Mouse (Mus musculus) stomach, embryonic 14.5 days (tissue): ENCODE measurements at regions not wholly inside any gene's neighbourhood (a gene's known extent, or its start where the extent isn't known, plus 50 kb on each side); places are given as distances from the start of the nearest gene placed in this dataset.

Source experiments
- ATAC-seq: fragments of 200-750 bp; cut with Nextera tagmentation; 2 replicates; pipeline ENCODE4 v1.8.0; 2017; ENCODE audit warnings: low read depth, moderate TSS enrichment; ENCODE audit not compliant: insufficient number of reproducible peaks, insufficient read depth, low FRiP score
- H3K27ac ChIP-seq: fragments of 300-500 bp; sonication (generic); 2 replicates; pipeline ENCODE4 v1.5.1; 2014; ENCODE audit warnings: mild to moderate bottlenecking, low read length, moderate library complexity, mixed read lengths
- H3K27me3 ChIP-seq: fragments of 300-500 bp; sonication (generic); 2 replicates; pipeline ENCODE4 v1.6.1; 2014; ENCODE audit warnings: low read length, control low read depth, mixed read lengths; ENCODE audit not compliant: control insufficient read depth, insufficient read depth
- H3K36me3 ChIP-seq: fragments of 300-500 bp; sonication (generic); 2 replicates; pipeline ENCODE4 v1.6.1; 2014; ENCODE audit warnings: mild to moderate bottlenecking, control low read depth, low read length, moderate library complexity, mixed read lengths; ENCODE audit not compliant: control insufficient read depth, insufficient read depth
- H3K4me1 ChIP-seq: fragments of 300-500 bp; sonication (generic); 2 replicates; pipeline ENCODE4 v1.6.1; 2014; ENCODE audit warnings: low read length, control low read depth, mixed read lengths; ENCODE audit not compliant: control insufficient read depth, insufficient read depth
- H3K4me2 ChIP-seq: fragments of 300-500 bp; sonication (generic); replicated peaks from 2 replicates; pipeline ENCODE4 v1.6.1; 2014; ENCODE audit warnings: low read depth, low read length, control low read depth
- H3K4me3 ChIP-seq: fragments of 300-500 bp; sonication (generic); 2 replicates; pipeline ENCODE4 v1.5.1; 2014; ENCODE audit warnings: low read depth, low read length, control low read depth
- H3K9ac ChIP-seq: fragments of 300-500 bp; sonication (generic); replicated peaks from 2 replicates; pipeline ENCODE4 v1.6.1; 2014; ENCODE audit warnings: low read depth, mild to moderate bottlenecking, control low read depth, low read length, moderate library complexity, mixed read lengths
- H3K9me3 ChIP-seq: fragments of 300-500 bp; sonication (generic); 2 replicates; pipeline ENCODE4 v1.6.1; 2016; ENCODE audit warnings: low read depth, low read length, control low read depth; ENCODE audit not compliant: control insufficient read depth
- WGBS: fragments of 180-500 bp; shearing (Covaris S2); extraction: QIAGEN DNeasy Blood & Tissue Kit; methylation state at CpG from one replicate; pipeline ENCODE4 v1.1.7; 2014; 5-methylcytosine and 5-hydroxymethylcytosine counted together

DNA sequence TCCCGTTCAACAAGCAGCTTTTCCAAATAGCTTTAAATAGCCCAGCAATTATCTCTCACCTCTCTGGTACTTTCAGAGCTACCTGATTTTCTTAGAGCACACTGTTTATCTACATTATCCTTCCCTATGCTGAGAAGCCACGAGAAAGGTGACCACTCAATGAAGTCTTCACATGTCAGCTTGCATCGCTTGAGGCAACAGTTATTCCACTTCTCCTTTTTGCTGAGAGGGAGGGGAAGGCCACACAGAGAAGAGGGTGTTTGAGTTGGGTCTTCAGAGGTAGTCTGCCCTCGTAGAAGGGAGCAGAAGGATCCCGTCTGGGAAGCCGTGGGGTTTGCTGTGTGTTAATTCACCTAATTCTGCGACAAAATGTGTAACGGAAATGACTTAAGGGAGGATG lies 106.3 kb upstream of the Arid2 start:
- Histone ChIP-seq H3K27me3 (no peaks in the 10 kb centered on the region), H3K4me3 (no peak overlapping the region), H3K9ac (no peak overlapping the region), H3K9me3 (no peaks in the 10 kb centered on the region), H3K4me1 (no peaks in the 10 kb centered on the region), H3K27ac (no peak overlapping the region), H3K4me2 (no peak overlapping the region), H3K36me3 (no peaks in the 10 kb centered on the region)
- whole genome bisulfite sequencing: 88% methylated on average over 8 of the region's 8 CpGs
- ATAC-seq: no peak

DNA sequence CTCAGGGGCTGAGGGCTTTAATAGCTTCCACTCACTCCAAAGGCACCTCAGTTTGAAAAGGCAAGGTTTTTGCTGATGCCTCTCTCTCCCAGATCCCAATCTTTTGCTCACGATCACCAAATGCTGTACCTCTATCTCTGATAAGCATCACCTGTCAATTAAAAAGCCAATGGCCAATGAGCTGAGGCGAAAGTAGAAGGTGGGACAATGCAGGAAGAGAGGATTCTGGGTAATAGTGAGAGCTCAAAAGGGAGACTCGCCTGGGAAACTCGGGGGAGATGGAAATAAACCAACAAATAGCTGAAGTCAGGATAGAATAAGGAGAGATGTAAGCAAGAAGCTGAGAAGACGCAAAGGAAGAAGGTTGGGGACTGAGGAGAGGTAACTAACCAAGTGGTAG lies 105.0 kb upstream of the Arid2 start:
- ATAC-seq: no peak

DNA sequence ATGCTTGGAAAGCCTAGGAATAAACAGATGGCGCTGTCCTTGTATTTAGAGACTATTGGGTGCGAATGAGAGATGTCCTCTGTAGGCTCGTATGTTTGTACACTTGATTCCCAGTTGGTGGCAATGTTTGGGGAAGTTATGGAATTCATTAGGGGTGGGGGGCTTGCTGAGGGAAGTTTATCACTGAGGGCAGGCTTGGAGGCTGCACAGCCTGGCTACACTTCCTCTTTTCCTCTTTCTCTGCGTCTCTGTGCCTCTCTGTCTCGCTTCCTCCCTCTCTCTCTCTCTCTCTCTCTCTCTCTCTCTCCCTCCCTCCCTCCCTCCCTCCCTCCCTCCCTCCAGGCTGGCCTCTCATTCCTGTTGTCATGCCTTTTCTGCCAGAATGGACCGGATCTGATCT lies 104.2 kb upstream of the Arid2 start:
- ATAC-seq: no peak
- 73% methylated on average over 6 of the region's 6 CpGs for WGBS
- no peak overlapping the region for H3K27ac ChIP-seq

More for the DNA sequence above, 105.0 kb upstream of the Arid2 start:
- no peaks in the 10 kb centered on the region for H3K27me3 ChIP-seq
- no peaks in the 10 kb centered on the region for H3K9me3 ChIP-seq
- no peak overlapping the region for H3K27ac ChIP-seq
- H3K4me1 ChIP-seq: no peaks in the 10 kb centered on the region
- H3K36me3 ChIP-seq: no peaks in the 10 kb centered on the region
- H3K9ac ChIP-seq: no peak overlapping the region
- H3K4me2 ChIP-seq: no peak overlapping the region
- no peak overlapping the region for H3K4me3 ChIP-seq
- 85% methylated on average over 5 of the region's 5 CpGs for WGBS

DNA sequence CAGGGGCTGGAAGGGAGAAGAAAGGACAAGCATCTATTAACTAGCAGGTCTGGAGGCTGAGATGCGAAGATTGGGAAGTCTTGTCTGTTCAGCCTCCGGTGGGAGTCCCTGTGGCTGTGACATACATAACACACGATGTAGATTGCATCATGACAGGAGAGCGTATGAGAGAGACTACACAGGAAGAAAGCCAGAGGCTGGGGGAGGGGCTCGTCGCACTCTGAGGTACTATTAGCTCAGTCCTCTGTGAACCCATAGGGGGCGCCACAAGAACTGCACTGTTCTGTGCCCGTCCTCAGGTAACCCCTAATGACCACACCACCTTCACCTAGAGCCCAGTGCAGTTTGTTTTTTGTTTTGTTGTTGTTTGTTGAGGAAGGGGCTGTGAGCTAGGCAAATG lies 102.7 kb upstream of the Arid2 start:
- no peak for ATAC-seq

More for the DNA sequence above, 104.2 kb upstream of the Arid2 start:
- H3K4me1 ChIP-seq: no peaks in the 10 kb centered on the region
- no peaks in the 10 kb centered on the region for H3K9me3 ChIP-seq
- H3K4me2 ChIP-seq: no peak overlapping the region
- H3K4me3 ChIP-seq: no peak overlapping the region
- H3K27me3 ChIP-seq: no peaks in the 10 kb centered on the region
- no peak overlapping the region for H3K9ac ChIP-seq
- no peaks in the 10 kb centered on the region for H3K36me3 ChIP-seq

DNA sequence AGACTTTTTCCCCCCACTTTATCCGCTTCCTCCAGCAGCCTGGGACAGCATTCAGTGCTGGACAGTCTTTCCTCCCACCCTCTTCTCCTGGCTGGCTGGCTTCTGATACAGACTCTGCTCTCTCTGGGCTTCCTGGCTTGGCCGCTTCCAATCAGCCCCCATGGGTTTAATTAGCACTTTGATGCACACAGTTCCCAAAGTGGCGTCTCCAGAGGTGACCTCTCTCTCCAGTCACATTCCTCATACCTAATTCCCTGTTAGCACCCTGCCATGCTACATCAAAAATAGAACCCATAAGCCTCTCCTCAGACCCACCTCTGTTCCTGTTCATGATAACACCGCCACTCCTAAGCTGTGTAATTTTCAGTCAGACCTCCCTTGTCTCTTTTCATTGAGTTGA lies 101.9 kb upstream of the Arid2 start:
- ATAC-seq: no peak
- no peaks in the 10 kb centered on the region for H3K36me3 ChIP-seq
- no peaks in the 10 kb centered on the region for H3K9me3 ChIP-seq
- H3K27ac ChIP-seq: no peak overlapping the region
- no peak overlapping the region for H3K9ac ChIP-seq
- no peaks in the 10 kb centered on the region for H3K4me1 ChIP-seq
- WGBS: 55% methylated on average over 4 of the region's 4 CpGs
- H3K4me3 ChIP-seq: no peak overlapping the region
- no peak overlapping the region for H3K4me2 ChIP-seq
- no peaks in the 10 kb centered on the region for H3K27me3 ChIP-seq

More for the DNA sequence above, 102.7 kb upstream of the Arid2 start:
- Histone ChIP-seq H3K4me1 (no peaks in the 10 kb centered on the region), H3K27me3 (no peaks in the 10 kb centered on the region), H3K4me2 (no peak overlapping the region), H3K9ac (no peak overlapping the region), H3K27ac (no peak overlapping the region), H3K9me3 (no peaks in the 10 kb centered on the region), H3K4me3 (no peak overlapping the region), H3K36me3 (no peaks in the 10 kb centered on the region)
- WGBS: 70% methylated on average over 8 of the region's 8 CpGs

GRCm38 (mm10) chr15:96185901-96186300 lies 101.4 kb upstream of the Arid2 start:
- Histone ChIP-seq H3K4me1 (no peaks in the 10 kb centered on the region), H3K27ac (no peak overlapping the region), H3K27me3 (no peaks in the 10 kb centered on the region), H3K36me3 (no peaks in the 10 kb centered on the region), H3K9ac (no peak overlapping the region), H3K9me3 (no peaks in the 10 kb centered on the region), H3K4me3 (no peak overlapping the region), H3K4me2 (no peak overlapping the region)
- ATAC-seq: no peak
- 18% methylated on average over 5 of the region's 6 CpGs for WGBS

DNA sequence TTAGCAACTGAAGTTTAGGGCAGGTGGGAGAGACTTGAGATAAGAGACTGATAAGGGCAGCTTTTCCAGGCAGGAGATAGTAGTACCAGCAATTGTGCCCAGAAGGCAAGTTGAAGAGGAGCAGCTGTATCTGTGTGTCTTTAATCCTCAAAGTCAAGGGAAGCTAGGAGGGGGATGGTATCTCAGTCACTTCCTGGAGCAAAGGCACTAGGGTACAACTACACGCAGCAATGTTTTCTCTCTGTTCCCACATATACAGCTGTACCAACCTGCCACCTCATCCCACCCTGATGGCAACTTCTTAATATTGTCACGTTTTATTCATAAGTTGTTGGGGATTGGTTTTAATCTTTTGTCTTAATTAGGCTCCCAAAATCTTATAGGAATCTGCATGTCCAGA lies 97.8 kb upstream of the Arid2 start:
- no peak for ATAC-seq

GRCm38 (mm10) chr15:96197413-96197812 lies 89.9 kb upstream of the Arid2 start:
- no peak overlapping the region for H3K4me2 ChIP-seq
- H3K27me3 ChIP-seq: no peaks in the 10 kb centered on the region
- H3K4me1 ChIP-seq: no peaks in the 10 kb centered on the region
- WGBS: 75% methylated on average over 10 of the region's 10 CpGs
- H3K27ac ChIP-seq: no peak overlapping the region
- H3K9me3 ChIP-seq: no peaks in the 10 kb centered on the region
- H3K4me3 ChIP-seq: no peak overlapping the region
- ATAC-seq: no peak
- H3K36me3 ChIP-seq: no peaks in the 10 kb centered on the region
- H3K9ac ChIP-seq: no peak overlapping the region

More for the DNA sequence above, 97.8 kb upstream of the Arid2 start:
- Histone ChIP-seq H3K4me2 (no peak overlapping the region), H3K27ac (no peak overlapping the region), H3K4me1 (no peaks in the 10 kb centered on the region), H3K27me3 (no peaks in the 10 kb centered on the region), H3K4me3 (no peak overlapping the region), H3K9ac (no peak overlapping the region), H3K9me3 (no peaks in the 10 kb centered on the region; the same call in 1 of the 2 replicates), H3K36me3 (no peaks in the 10 kb centered on the region)
- WGBS: 82% methylated on average over 2 of the region's 2 CpGs

GRCm38 (mm10) chr15:96197932-96198331 lies 89.4 kb upstream of the Arid2 start:
- Histone ChIP-seq H3K27ac (no peak overlapping the region), H3K9ac (no peak overlapping the region), H3K4me1 (no peaks in the 10 kb centered on the region), H3K4me3 (no peak overlapping the region), H3K36me3 (no peaks in the 10 kb centered on the region), H3K27me3 (no peaks in the 10 kb centered on the region), H3K4me2 (no peak overlapping the region), H3K9me3 (no peaks in the 10 kb centered on the region)
- 54% methylated on average over 5 of the region's 5 CpGs for WGBS
- no peak for ATAC-seq
